Mouse (Mus musculus) lung, postnatal 4 days (tissue): Measurements from ENCODE around the gene Abca13.

Experiments used
- DNase-seq, 2 experiments: peaks; one replicate each; pipeline ENCODE4 v3.0.0; 2021

Abca13 gene

GRCm38 (mm10) chr11:9731300-9731699 lies 539.6 kb downstream of the Abca13 start:
- no peak for DNase-seq
